Mouse (Mus musculus) liver, embryonic 16.5 days (tissue): ENCODE results near the gene Elfn2. TPM values are rescaled to one million over a fixed set of nuclear protein-coding genes. Genes with fewer than 3 reads are reported as not detected.

Experiments used
- ATAC-seq: fragments of 200-750 bp; cut with Nextera tagmentation; 2 replicates; pipeline ENCODE4 v1.8.0; 2017; ENCODE audit warnings: low read depth, mild to moderate bottlenecking, moderate number of reproducible peaks, moderate library complexity
- H3K27ac ChIP-seq: fragments of 300-500 bp; sonication (generic); 2 replicates; pipeline ENCODE4 v1.5.1; 2014; ENCODE audit warnings: mild to moderate bottlenecking, low read length
- H3K27me3 ChIP-seq: fragments of 300-500 bp; sonication (generic); 2 replicates; pipeline ENCODE4 v1.6.1; 2014; ENCODE audit warnings: low read depth, low read length, mixed read lengths; ENCODE audit not compliant: control insufficient read depth, insufficient read depth
- H3K36me3 ChIP-seq: fragments of 300-500 bp; sonication (generic); 2 replicates; pipeline ENCODE4 v1.6.1; 2014; ENCODE audit warnings: mild to moderate bottlenecking; ENCODE audit not compliant: control insufficient read depth, insufficient read depth
- H3K4me1 ChIP-seq: fragments of 300-500 bp; sonication (generic); 2 replicates; pipeline ENCODE4 v1.6.1; 2014; ENCODE audit warnings: low read depth, low read length, mixed read lengths; ENCODE audit not compliant: control insufficient read depth
- H3K4me2 ChIP-seq: fragments of 300-500 bp; sonication (generic); 2 replicates; pipeline ENCODE4 v1.6.1; 2014; ENCODE audit warnings: low read depth, low read length, mixed read lengths
- H3K4me3 ChIP-seq: fragments of 300-500 bp; sonication (generic); 2 replicates; pipeline ENCODE4 v1.5.1; 2014; ENCODE audit warnings: low read depth, mild to moderate bottlenecking, low read length
- H3K9ac ChIP-seq: fragments of 300-500 bp; sonication (generic); 2 replicates; pipeline ENCODE4 v1.6.1; 2014; ENCODE audit warnings: low read depth, low read length
- H3K9me3 ChIP-seq: fragments of 300-500 bp; sonication (generic); replicated peaks from 2 replicates; pipeline ENCODE4 v1.6.1; 2016; ENCODE audit warnings: low read length; ENCODE audit not compliant: control insufficient read depth
- WGBS: fragments of 180-500 bp; shearing (Covaris S2); extraction: QIAGEN DNeasy Blood & Tissue Kit; methylation state at CpG from one replicate; pipeline ENCODE4 v1.1.7; 2014; ENCODE audit not compliant: insufficient replicate concordance; 5-methylcytosine and 5-hydroxymethylcytosine counted together
- polyA plus RNA-seq: library from polyadenylated mRNA; unstranded; fragments of >200 nt; fragmentation: Nextera tagmentation; extraction: Ambion mirVana; gene quantifications from 2 replicates; pipeline ENCODE4 v1.2.1, GENCODE M21; 2015

Gene Elfn2
- polyA plus RNA-seq, 1 experiment from 2014 or later, result not detected

DNA sequence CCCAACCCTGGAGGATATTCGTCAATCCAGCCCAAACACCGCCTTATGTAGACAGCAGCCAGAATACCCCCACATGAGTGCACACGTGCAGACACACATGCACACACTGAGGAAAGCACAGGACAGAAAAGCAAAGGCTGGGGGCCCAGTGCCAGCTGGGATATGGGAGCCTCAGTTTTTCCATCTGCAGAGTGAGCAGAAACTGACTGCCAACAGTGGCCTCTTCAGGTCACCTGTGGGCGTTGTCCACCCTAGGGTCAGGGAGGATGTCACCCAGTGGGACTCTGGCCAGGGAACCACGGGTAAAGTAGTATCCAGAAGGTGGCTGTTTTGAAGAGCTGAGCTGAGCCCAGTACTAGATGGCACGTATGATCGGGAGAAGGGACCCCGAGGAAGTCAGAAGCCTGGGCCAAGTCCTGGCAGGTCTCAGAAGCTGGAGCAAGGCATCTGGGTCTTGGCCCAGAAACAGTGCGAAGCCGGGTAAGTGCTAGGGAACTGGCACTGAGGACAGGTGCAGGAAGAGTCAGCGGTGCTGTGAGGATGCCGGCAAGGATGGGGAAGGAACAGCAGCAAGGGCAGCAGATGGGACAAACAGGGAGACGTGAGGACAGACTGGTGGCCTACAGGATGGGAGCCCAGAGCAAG is 20.0 kb downstream of the Elfn2 start:
- WGBS, result 57% methylated on average over 13 of the region's 13 CpGs
- H3K36me3 ChIP-seq, result no peaks in the 10 kb centered on the region
- H3K27me3 ChIP-seq, result no peaks in the 10 kb centered on the region; the same call in 1 of the 2 replicates
- H3K4me2 ChIP-seq, result no peak overlapping the region
- no peaks in the 10 kb centered on the region for H3K4me1 ChIP-seq
- no peak overlapping the region for H3K4me3 ChIP-seq
- no peak overlapping the region for H3K9ac ChIP-seq
- H3K27ac ChIP-seq, result no peak overlapping the region
- H3K9me3 ChIP-seq, result no peaks in the 10 kb centered on the region
- ATAC-seq, result no peak

DNA sequence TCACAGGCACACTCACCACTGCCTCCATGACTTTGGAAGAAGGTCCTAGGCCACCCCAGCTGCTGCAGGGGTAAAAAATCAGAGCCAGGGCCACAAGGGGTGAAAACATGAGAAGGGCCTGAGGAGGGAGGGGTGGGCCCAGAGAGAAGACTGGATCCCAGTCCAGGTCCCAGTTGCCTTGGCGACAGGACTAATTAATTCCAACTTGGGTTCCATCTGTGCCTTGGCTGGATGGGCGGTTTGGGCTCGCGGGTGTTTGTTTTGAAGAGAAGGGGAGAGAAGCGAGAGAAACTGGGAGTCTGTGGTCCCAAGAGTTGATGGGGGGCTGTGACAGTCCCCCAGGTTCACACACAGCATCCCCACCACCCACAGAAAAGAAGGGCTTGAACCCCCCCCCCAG is 20.5 kb downstream of the Elfn2 start:
- Histone ChIP-seq H3K9me3 (no peaks in the 10 kb centered on the region), H3K4me3 (no peak overlapping the region), H3K4me1 (no peaks in the 10 kb centered on the region), H3K4me2 (no peak overlapping the region), H3K36me3 (no peaks in the 10 kb centered on the region), H3K9ac (no peak overlapping the region), H3K27me3 (no peaks in the 10 kb centered on the region; the same call in 1 of the 2 replicates), H3K27ac (no peak overlapping the region)
- no peak for ATAC-seq
- 55% methylated on average over 5 of the region's 5 CpGs for WGBS

DNA sequence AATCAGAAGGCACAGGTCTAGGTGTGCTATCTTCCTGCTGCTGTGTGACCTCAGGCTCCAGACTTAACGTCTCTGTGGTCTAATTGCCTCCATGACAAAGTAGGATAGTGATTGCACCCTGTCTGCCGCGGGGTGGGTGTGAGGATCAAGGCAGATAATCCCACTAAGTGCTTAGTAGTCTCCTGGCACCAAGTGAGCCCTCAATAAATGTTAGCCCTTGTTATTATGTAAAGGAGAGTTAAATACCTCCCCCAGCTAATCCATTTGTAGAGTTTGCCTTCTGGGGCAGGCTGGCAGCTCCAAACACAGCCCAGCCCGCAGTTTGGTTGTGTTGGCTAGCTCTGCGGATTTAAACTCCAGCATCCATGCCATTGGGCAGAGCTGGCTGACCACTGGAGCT is 22.8 kb downstream of the Elfn2 start:
- no peaks in the 10 kb centered on the region; the same call in 1 of the 2 replicates for H3K27me3 ChIP-seq
- H3K9ac ChIP-seq, result no peak overlapping the region
- no peak overlapping the region for H3K4me2 ChIP-seq
- H3K4me1 ChIP-seq, result no peaks in the 10 kb centered on the region
- H3K27ac ChIP-seq, result no peak overlapping the region
- H3K36me3 ChIP-seq, result no peaks in the 10 kb centered on the region
- no peaks in the 10 kb centered on the region for H3K9me3 ChIP-seq
- whole genome bisulfite sequencing, result 18% methylated on average over 5 of the region's 5 CpGs
- ATAC-seq, result no peak
- no peak overlapping the region for H3K4me3 ChIP-seq

DNA sequence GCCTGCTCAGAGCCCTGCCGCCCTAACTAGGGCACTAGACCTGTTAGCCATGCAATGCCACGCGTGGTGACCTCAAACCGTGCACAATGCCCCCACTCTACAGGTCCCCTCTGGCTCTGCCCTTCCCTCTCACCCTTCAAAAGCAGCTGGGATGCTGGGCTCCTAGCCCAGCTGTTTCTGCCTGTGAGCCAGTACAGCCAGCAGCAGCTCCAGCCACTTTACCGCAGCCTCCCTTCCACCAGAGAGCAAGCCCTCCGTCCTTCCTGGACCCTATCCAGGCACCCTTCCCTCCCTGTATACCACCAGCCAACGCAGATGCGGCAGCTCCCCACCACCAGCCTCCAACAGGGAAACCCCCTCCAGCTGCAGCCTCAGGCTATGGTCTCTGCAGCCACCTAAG is 26.1 kb downstream of the Elfn2 start:
- H3K27ac ChIP-seq, result no peak overlapping the region
- 55% methylated on average over 8 of the region's 8 CpGs for WGBS
- H3K4me3 ChIP-seq, result no peak overlapping the region
- H3K27me3 ChIP-seq, result no peaks in the 10 kb centered on the region; the same call in 1 of the 2 replicates
- no peaks in the 10 kb centered on the region for H3K4me1 ChIP-seq
- no peak for ATAC-seq
- H3K9me3 ChIP-seq, result no peaks in the 10 kb centered on the region
- no peak overlapping the region for H3K4me2 ChIP-seq
- no peak overlapping the region for H3K9ac ChIP-seq
- no peaks in the 10 kb centered on the region for H3K36me3 ChIP-seq

DNA sequence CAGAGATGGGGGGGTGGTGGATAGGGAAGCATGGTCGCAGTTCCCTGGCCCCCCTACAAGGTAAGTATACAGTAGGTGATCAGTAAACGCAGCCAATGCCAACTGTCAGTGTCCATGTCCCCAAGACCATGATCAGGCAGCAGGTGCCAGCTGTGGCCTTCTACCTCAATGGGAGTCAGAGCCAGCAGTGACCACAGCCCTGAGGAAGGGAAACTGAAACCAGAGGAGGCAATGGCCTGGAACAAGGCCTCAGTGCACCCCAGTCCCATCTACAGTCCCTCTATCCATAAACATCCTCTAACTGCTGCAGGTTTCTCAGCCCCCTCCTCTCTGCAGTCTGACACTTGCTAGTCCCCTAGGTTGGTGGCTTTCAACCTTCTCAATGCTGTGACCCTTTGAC is 27.9 kb downstream of the Elfn2 start:
- H3K27me3 ChIP-seq, result no peaks in the 10 kb centered on the region; the same call in 1 of the 2 replicates
- no peak overlapping the region for H3K4me2 ChIP-seq
- H3K4me1 ChIP-seq, result no peaks in the 10 kb centered on the region
- no peak overlapping the region for H3K9ac ChIP-seq
- H3K9me3 ChIP-seq, result no peaks in the 10 kb centered on the region
- WGBS, result 58% methylated on average over 2 of the region's 2 CpGs
- no peak overlapping the region for H3K4me3 ChIP-seq
- H3K36me3 ChIP-seq, result no peaks in the 10 kb centered on the region
- no peak for ATAC-seq
- no peak overlapping the region for H3K27ac ChIP-seq

DNA sequence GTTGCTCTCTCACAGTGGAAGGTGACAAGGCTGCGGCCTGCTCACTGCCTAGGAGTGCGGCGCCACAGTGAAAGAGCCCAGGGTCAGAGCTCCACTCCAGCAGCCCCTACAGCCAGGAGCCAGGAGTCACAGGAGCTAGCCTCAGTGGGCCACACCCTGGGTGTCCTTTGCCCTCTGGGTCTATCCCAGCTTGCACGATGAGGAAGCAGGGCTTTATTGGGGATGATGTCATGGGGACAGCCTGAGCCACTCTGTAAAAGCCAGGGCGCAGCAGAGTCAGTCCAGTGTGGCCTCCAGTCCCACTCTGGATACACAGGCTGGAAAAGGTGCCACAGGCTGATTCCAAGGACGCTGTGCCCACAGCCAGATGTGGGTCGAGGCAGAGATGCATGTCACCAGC is 31.7 kb downstream of the Elfn2 start:
- no peak overlapping the region for H3K27ac ChIP-seq
- no peak overlapping the region for H3K4me3 ChIP-seq
- H3K4me2 ChIP-seq, result no peak overlapping the region
- H3K9ac ChIP-seq, result no peak overlapping the region
- H3K27me3 ChIP-seq, result no peaks in the 10 kb centered on the region; the same call in 1 of the 2 replicates
- H3K36me3 ChIP-seq, result no peaks in the 10 kb centered on the region
- no peak for ATAC-seq
- 48% methylated on average over 7 of the region's 7 CpGs for WGBS
- H3K9me3 ChIP-seq, result no peaks in the 10 kb centered on the region
- no peaks in the 10 kb centered on the region for H3K4me1 ChIP-seq

DNA sequence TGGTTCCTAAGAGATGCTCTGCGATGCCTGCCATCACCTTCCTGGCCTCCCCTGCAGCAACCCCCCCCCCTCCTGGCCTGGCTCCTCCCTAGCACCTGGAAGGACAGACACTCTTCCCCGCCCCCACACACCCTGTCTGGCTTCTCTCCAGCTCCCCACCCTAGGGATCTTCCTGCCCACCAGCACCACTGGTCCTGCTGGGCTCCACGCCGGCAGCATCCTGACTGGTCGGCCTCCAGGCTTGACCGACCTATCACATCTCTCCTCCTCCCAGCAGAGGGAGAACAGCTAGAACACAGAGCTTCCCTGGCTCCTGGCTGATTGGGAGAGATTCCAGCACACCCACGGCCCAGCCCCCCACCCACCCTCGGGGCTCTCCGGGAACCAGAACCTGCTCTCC is 34.5 kb downstream of the Elfn2 start:
- WGBS, result 7% methylated on average over 9 of the region's 9 CpGs
- Histone ChIP-seq H3K4me1 (no peaks in the 10 kb centered on the region), H3K9me3 (no peaks in the 10 kb centered on the region), H3K4me3 (no peak overlapping the region), H3K27ac (no peak overlapping the region), H3K9ac (no peak overlapping the region), H3K4me2 (no peak overlapping the region), H3K36me3 (no peaks in the 10 kb centered on the region), H3K27me3 (no peaks in the 10 kb centered on the region; the same call in 1 of the 2 replicates)
- ATAC-seq, result no peak

DNA sequence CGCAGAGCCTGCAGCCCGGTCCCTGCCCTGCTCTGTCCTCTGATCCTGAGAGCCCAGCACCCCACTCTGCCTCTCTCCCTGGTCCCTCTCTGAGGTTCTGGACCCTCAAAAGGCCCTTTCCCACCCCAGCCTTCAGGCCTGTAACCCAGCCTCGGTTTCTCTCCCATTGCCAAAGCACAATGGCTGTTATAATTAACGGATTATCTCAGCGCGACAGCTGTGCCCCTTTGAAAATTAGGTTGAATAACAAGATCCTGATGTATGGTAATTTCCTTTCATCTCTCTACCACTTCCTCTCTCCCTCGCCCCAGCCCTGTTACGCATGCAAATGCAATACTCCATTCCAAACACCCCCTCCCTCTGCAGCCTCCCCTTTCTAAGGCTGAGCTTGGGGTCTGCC is 35.1 kb downstream of the Elfn2 start:
- Histone ChIP-seq H3K4me3 (no peak overlapping the region), H3K9ac (no peak overlapping the region), H3K36me3 (no peaks in the 10 kb centered on the region), H3K27ac (no peak overlapping the region), H3K4me1 (no peaks in the 10 kb centered on the region), H3K4me2 (no peak overlapping the region), H3K27me3 (no peaks in the 10 kb centered on the region; the same call in 1 of the 2 replicates), H3K9me3 (no peaks in the 10 kb centered on the region)
- no peak for ATAC-seq
- WGBS, result 31% methylated on average over 8 of the region's 8 CpGs

DNA sequence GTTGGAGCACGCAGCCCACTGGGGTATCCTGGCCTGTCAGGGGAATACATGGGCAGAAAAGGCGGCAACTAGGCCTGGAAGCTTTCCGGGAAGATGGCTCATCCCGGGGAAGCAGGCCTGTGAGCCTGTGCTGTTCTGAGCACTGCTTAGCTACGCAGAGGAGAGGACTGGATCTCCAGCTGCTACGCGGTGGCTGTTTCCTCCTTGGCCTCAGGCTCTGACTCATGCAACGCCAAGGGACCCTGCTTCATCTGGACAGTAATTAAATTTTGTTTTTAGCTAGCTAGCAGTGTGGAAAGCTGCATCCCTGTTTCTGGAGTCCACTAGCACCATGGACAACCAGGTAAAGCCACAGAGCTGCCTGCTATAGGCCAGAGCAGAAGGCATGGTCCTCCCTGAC is 36.8 kb downstream of the Elfn2 start:
- WGBS, result 63% methylated on average over 8 of the region's 8 CpGs
- Histone ChIP-seq H3K27me3 (no peaks in the 10 kb centered on the region; the same call in 1 of the 2 replicates), H3K4me3 (no peak overlapping the region), H3K4me2 (no peak overlapping the region), H3K9me3 (no peaks in the 10 kb centered on the region), H3K9ac (no peak overlapping the region), H3K4me1 (no peaks in the 10 kb centered on the region), H3K27ac (no peak overlapping the region), H3K36me3 (no peaks in the 10 kb centered on the region)
- ATAC-seq, result no peak
